Mouse (Mus musculus) ZHBTc4 (cell line): ENCODE results near the gene Trpv2.
"Not testable (repeated sequence)": the region's sequence is repeated elsewhere in the genome, so short reads cannot be mapped to it uniquely, and the experiment has no call there.

ENCODE experiments used
- DNase-seq: peaks from one replicate; pipeline ENCODE4 v3.0.0-alpha.2; 2011; ENCODE audit warnings: low read depth, low spot score

The Trpv2 gene

GRCm38 (mm10) chr11:62647661-62648590 is 73.6 kb downstream of the Trpv2 start, which contains the start of gene Lrrc75a:
Lrrc75a (minus strand) TSS chr11:62648523.
- peak; percentile 55 for DNase-seq

GRCm38 (mm10) chr11:62648591-62649391 is 74.5 kb downstream of the Trpv2 start, which contains the start of gene Mmgt2:
Mmgt2 (plus strand) TSS chr11:62648664.
- peak; percentile 97 for DNase-seq

- not testable (repeated sequence) for DNase-seq
These were observed 75.5 kb downstream of the Trpv2 start for GRCm38 (mm10) chr11:62649803-62650202.
